Mouse (Mus musculus) layer of hippocampus, adult 11-12 months (tissue): ENCODE data around the gene Syna.

Experiments
- DNase-seq: peaks from one replicate; pipeline ENCODE4 v3.0.0; 2022; ENCODE audit warnings: low spot score

The Syna gene

DNA sequence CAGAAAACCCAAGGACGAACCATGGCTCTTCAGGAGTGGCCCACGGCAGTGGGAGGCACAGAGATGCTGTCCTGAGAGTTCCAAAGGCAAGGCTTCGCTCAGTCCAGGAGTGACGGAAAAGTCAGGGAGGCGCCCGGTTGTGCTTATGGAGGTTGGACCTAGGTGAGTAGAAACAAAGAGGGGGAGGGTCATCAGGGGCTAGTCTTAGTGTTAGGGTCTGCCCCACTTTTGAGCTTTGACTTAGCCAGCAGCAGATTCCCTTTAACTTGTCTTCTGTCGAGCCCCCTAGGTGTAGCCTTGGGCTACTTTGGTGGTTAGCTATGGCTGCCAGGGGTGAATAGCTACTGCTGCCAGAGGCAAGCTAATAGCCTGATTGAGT lies at the start of gene Syna:
TSS of gene Syna (minus strand) at position 101 of the 379 bp plus-strand sequence.
- DNase-seq, result no peak

DNA sequence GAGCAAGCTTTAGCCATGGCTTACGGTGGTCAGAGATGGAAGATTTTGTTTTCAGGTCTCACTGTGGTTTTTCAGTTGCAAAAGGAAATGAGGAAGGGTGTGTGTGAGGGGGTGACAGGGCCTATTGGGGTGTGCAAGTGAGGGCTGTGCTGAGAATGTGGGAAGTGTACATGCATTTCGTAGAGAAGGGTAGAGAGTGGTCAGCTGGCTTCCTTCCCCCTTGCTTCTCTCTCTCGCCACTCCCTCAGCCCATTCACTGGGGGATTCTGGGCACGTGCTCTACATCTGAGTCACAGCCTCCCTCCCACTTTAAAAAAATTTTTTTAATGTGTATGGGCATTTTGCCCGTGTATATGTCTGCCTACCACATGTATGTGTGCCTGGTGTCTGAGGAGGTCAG lies 47.1 kb upstream of the Syna start:
- DNase-seq, result no peak

DNA sequence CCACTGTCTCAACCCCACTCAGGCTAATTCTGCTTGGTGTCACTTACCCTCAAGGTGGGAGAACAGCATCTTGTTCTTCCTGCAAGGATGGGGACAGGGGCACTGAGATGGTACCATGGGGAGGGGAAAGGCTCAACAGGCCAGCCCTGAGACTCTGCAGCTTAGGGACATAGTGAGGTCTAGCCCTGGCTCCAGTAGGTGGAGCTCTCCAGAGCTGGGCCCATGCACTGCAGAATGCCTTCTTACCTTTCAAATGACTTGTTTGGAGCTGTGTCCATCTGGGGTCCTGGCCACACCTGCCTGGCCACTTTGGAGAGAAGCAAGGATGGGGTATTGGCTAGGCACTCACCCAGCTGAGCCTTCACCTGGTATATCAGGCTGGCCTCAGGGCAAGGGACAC lies 46.3 kb upstream of the Syna start:
- DNase-seq, result no peak

- no peak for DNase-seq
Observed at GRCm38 (mm10) chr5:134604376-134604775, 44.4 kb upstream of the Syna start.

GRCm38 (mm10) chr5:134597711-134598110 lies 37.7 kb upstream of the Syna start:
- DNase-seq, result no peak

GRCm38 (mm10) chr5:134593093-134593492 lies 33.1 kb upstream of the Syna start:
- DNase-seq, result no peak

- DNase-seq, result no peak
Observed at GRCm38 (mm10) chr5:134592026-134592581, 32.1 kb upstream of the Syna start.

DNA sequence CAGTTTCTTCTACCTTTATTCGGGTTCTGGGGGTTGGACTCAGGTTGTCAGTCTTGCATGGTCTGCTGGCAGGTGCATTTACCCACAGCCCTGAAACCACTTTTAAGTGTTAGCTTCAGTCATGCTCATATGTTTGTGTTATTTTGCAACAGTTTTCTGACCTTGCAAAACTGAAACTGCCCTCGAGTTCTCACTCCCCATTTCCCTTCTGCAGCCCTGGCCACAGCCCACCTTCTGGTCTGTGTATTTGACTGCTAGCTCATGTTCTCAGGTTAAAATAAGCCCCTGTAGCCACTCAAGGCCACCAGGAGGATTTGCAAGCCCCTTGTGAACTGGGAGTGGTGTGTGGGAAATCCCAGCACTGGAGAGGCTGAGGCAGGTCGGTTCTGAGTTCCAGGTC lies 29.9 kb upstream of the Syna start:
- no peak for DNase-seq

DNA sequence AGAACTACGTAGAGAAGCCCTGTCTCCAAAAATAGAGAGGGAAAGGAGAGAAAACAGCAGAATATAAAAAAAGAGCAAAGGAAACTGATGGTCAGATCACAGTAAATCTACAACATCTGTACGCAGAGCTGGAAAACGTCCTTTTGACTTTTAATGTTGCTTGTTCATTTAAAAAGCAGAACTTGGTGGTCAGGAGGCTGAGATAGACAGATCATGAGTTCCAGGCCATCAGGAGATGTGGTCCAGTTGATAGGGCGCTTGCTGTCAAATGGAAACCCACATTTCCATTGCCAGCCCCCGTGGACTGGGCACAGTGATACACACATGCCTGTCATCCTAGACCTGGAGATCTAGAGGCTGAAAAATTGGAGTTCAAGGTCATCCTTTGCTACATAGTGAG lies 24.8 kb upstream of the Syna start:
- no peak for DNase-seq

- no peak for DNase-seq
Observed at GRCm38 (mm10) chr5:134583884-134584213, 23.9 kb upstream of the Syna start.

- no peak for DNase-seq
Observed at GRCm38 (mm10) chr5:134583006-134583883, 23.3 kb upstream of the Syna start.

- DNase-seq, result peak; percentile 97
Observed at GRCm38 (mm10) chr5:134582221-134582907, 22.4 kb upstream of the Syna start.

GRCm38 (mm10) chr5:134581146-134581545 lies 21.2 kb upstream of the Syna start, which contains the start of gene Rfc2:
Rfc2 (plus strand) TSS chr5:134581366.
- DNase-seq, result no peak

GRCm38 (mm10) chr5:134579135-134579534 lies 19.2 kb upstream of the Syna start:
- no peak for DNase-seq

GRCm38 (mm10) chr5:134577534-134577933 lies 17.6 kb upstream of the Syna start:
- no peak for DNase-seq

GRCm38 (mm10) chr5:134576517-134577220 lies 16.7 kb upstream of the Syna start:
- no peak for DNase-seq

DNA sequence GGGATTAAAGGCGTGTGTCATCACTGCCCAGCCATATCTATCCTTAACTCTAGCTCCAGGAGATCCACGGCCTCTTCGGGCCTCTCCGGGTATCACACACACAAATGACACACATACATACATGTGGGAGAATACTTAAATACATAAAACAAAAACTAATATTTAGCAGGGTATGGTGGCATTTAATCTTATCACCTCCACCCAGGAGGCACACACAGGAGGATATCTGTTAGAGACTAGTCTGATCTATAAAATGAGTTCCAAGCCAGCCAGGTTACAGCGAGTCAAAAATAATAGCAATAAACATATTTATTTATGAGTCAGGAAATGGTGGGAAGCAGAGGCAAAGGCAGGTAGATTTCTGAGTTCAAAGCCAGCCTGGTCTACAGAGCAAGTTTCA lies 15.9 kb upstream of the Syna start:
- no peak for DNase-seq

GRCm38 (mm10) chr5:134572508-134573214 lies 12.7 kb upstream of the Syna start:
- DNase-seq, result no peak

DNA sequence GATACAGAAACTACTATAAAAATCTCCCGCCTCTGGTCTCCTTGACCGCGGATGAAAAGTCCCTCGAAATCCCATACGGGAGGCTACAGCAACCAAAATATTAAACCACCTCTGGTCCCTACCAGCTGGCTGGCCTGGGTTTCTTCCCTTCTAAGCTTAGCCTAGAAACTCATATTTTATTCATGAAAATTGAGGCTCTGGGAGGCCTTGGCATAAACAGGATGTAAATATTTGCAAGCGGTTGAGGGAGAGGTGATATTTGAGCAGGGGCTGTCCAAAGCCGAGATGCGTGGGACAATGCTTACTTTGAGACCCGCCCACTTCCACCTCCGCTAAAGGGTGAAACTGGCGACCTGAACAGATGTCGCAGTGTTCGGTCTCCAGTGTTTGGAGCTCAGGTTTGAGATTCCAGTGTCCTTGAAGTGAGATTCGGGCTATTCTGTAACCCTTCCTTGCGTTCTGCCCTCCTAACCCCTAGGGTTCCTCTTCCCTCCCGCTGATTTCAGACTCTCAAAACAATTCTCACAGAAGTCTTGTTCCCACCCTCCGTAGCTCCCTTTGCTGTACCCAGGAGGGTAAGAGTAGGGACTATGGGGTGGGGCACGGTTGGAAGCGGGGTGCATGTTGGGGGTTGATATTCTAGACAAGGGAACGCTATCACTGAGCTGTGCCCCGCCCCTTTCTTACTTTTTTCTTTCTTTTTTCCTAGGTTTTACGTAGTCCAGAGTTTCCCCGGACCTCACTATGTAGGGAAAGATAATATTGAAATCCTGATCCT lies 11.9 kb upstream of the Syna start:
- no peak for DNase-seq

GRCm38 (mm10) chr5:134568964-134569491 lies 9.1 kb upstream of the Syna start:
- no peak for DNase-seq

GRCm38 (mm10) chr5:134568030-134568429 lies 8.1 kb upstream of the Syna start:
- no peak for DNase-seq
